Mouse (Mus musculus) midbrain, postnatal 0 days (tissue): ENCODE data around the gene 1700001L19Rik. TPM values are rescaled to one million over a fixed set of nuclear protein-coding genes. Genes with fewer than 3 reads are reported as not detected.
"Not testable (repeated sequence)": the region's sequence is repeated elsewhere in the genome, so short reads cannot be mapped to it uniquely, and the experiment has no call there.

ENCODE experiments used
- ATAC-seq: fragments of 200-750 bp; cut with Nextera tagmentation; 2 replicates; pipeline ENCODE4 v1.8.0; 2017; ENCODE audit warnings: moderate number of reproducible peaks, mild to moderate bottlenecking, moderate TSS enrichment, moderate library complexity; ENCODE audit not compliant: low FRiP score
- DNase-seq: peaks from one replicate; pipeline ENCODE4 v3.0.0-alpha.2; 2015; ENCODE audit warnings: low spot score
- H3K27ac ChIP-seq: fragments of 300-500 bp; sonication (generic); 2 replicates; pipeline ENCODE4 v1.5.1; 2014; ENCODE audit warnings: low read depth, mild to moderate bottlenecking, low read length, mixed read lengths
- H3K27me3 ChIP-seq: fragments of 300-500 bp; sonication (generic); 2 replicates; pipeline ENCODE4 v1.6.1; 2014; ENCODE audit warnings: low read length, control low read depth, mixed read lengths; ENCODE audit not compliant: insufficient read depth
- H3K36me3 ChIP-seq: fragments of 300-500 bp; sonication (generic); 2 replicates; pipeline ENCODE4 v1.6.1; 2014; ENCODE audit warnings: low read length, control low read depth, mixed read lengths; ENCODE audit not compliant: insufficient read depth
- H3K4me1 ChIP-seq: fragments of 300-500 bp; sonication (generic); 2 replicates; pipeline ENCODE4 v1.6.1; 2014; ENCODE audit warnings: mild to moderate bottlenecking, control low read depth, antibody characterized with exemption, low read length, mixed read lengths; ENCODE audit not compliant: insufficient read depth
- H3K4me2 ChIP-seq: fragments of 300-500 bp; sonication (generic); 2 replicates; pipeline ENCODE4 v1.6.1; 2014; ENCODE audit warnings: low read depth, mild to moderate bottlenecking, low read length, mixed read lengths; ENCODE audit not compliant: poor library complexity, severe bottlenecking
- H3K4me3 ChIP-seq: fragments of 300-500 bp; sonication (generic); 2 replicates; pipeline ENCODE4 v1.5.1; 2014; ENCODE audit warnings: low read depth, mild to moderate bottlenecking, low read length, moderate library complexity
- H3K9ac ChIP-seq: fragments of 300-500 bp; sonication (generic); replicated peaks from 2 replicates; pipeline ENCODE4 v1.6.1; 2014; ENCODE audit warnings: mild to moderate bottlenecking, low read length, moderate library complexity, mixed read lengths; ENCODE audit not compliant: poor library complexity, severe bottlenecking
- H3K9me3 ChIP-seq: fragments of 300-500 bp; sonication (generic); 2 replicates; pipeline ENCODE4 v1.6.1; 2016; ENCODE audit warnings: low read length, control low read depth
- CTCF ChIP-seq: IDR thresholded peaks from 2 replicates; pipeline ENCODE4 v1.5.1; 2016; ENCODE audit warnings: antibody characterized with exemption, mild to moderate bottlenecking
- whole genome bisulfite sequencing: fragments of 180-500 bp; shearing (Covaris S2); extraction: QIAGEN DNeasy Blood & Tissue Kit; methylation state at CpG from one replicate; pipeline ENCODE4 v1.1.7; 2014; 5-methylcytosine and 5-hydroxymethylcytosine counted together
- polyA plus RNA-seq: library from polyadenylated mRNA; unstranded; fragments of >200 nt; fragmentation: Nextera tagmentation; extraction: Ambion mirVana; gene quantifications from 2 replicates; pipeline ENCODE4 v1.2.1, GENCODE M21; 2015
- total RNA-seq: library from RNA; depleted of rRNA; stranded (reverse); fragments of >200 nt; gene quantifications from 2 replicates; pipeline ENCODE4 v1.2.3, GENCODE M21; 2014; rRNA removed

1700001L19Rik gene
- total RNA-seq (10.5 and 16.9 TPM in 2 replicates), polyA plus RNA-seq (27.6 and 29.6 TPM in 2 replicates)

DNA sequence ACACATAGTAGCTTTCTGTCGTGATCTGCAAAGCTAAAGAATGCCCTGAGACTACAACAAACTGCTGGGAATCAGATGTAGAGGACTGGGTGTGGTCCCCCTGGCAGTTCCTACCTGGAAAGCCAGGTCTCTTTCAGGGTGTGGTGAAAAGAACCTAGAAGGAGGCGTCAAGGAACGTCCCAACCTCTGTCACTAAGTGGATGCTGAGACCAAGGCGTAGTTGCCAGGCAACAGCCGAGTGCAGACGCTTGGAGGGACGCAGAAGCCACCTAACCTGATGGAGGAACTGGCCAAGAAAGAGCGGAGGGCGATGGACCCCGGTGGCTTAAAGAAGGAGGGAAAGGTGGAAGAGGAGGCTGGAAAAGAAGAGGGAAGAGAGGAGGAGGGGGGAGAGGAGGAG is at the start of gene 1700001L19Rik:
Gene 1700001L19Rik, plus strand, starts transcription at position 223 of the 400 bp plus-strand sequence.
- DNase-seq (peak; percentile 50), ATAC-seq (peak; percentile 42; the same call in 1 of the 2 replicates)
- Histone ChIP-seq H3K9ac (peak within 1 kb of the TSS; percentile 34; the same call in 1 of the 2 replicates), H3K4me2 (peak within 1 kb of the TSS; percentile 47), H3K4me1 (peaks cover 3% of the 10 kb centered on the region; the same call in 1 of the 2 replicates), H3K27ac (no peak within 1 kb of the TSS), H3K4me3 (peak within 1 kb of the TSS; percentile 29), H3K9me3 (no peaks in the 10 kb centered on the region), H3K36me3 (peaks cover 4% of the 10 kb centered on the region; the same call in 1 of the 2 replicates), H3K27me3 (no peaks in the 10 kb centered on the region)
- no peak for TF ChIP-seq CTCF
- 10% methylated on average over 9 of the region's 10 CpGs for WGBS

DNA sequence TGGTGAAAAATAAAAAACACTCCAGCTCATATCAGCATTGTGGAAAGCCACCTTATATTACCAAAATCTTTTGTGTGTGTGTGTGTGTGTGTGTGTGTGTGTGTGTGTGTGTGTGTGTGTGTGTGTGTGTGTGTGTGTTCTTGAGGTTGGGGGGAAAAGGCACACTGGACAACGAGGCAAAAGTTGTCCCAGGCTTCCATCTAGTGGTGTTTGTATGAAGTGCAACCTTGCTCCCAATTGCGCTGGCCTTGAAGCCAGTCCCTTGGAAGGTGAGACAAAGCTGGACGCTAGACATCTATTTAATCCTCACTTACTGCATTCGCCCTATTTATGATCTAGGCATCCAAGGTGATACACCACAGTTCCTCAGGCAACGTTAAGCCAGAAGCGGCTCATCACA is 43.8 kb upstream of the 1700001L19Rik start:
- H3K4me2 ChIP-seq, H3K4me1 ChIP-seq, H3K27ac ChIP-seq, H3K27me3 ChIP-seq, H3K9ac ChIP-seq, H3K9me3 ChIP-seq, H3K36me3 ChIP-seq, H3K4me3 ChIP-seq: not testable (repeated sequence)
- ATAC-seq (peak; percentile 81; the same call in 1 of the 2 replicates), DNase-seq (peak; percentile 67)
- TF ChIP-seq CTCF = peak; percentile 71
- WGBS = 22% methylated on average over 4 of the region's 6 CpGs

DNA sequence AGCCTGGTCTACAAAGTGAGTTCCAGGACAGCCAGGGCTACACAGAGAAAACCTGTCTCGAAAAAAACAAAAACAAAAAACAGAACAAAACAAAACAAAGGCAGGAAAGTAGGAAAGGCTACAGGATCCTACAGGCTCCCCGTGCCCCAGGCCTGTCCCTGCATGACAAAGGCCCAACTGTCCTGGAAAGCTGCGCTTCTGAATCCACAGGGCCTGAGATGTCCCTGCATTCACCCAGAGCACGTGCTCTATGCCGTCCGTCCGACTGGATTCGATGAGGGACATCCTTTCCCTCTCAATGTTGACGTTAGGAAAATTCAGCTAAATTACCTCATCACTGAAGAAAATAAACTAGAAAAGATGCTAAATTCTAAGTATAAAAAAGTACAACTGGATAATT is 29.1 kb upstream of the 1700001L19Rik start:
- H3K4me2 ChIP-seq = no peak overlapping the region
- H3K27ac ChIP-seq = no peak overlapping the region
- H3K4me3 ChIP-seq = no peak overlapping the region
- no peaks in the 10 kb centered on the region for H3K4me1 ChIP-seq
- TF ChIP-seq CTCF = no peak
- no peak for DNase-seq
- no peaks in the 10 kb centered on the region for H3K27me3 ChIP-seq
- peaks cover 60% of the 10 kb centered on the region for H3K36me3 ChIP-seq
- no peak for ATAC-seq
- no peaks in the 10 kb centered on the region for H3K9me3 ChIP-seq
- WGBS = 97% methylated on average over 9 of the region's 9 CpGs
- H3K9ac ChIP-seq = no peak overlapping the region

GRCm38 (mm10) chr13:68568548-68568947 is 28.7 kb upstream of the 1700001L19Rik start:
- ATAC-seq (no peak), DNase-seq (no peak)
- H3K4me3 ChIP-seq = no peak overlapping the region
- H3K9me3 ChIP-seq = no peaks in the 10 kb centered on the region
- TF ChIP-seq CTCF = no peak
- no peak overlapping the region for H3K9ac ChIP-seq
- WGBS = 94% methylated on average over 11 of the region's 11 CpGs
- H3K4me1 ChIP-seq = no peaks in the 10 kb centered on the region
- peaks cover 56% of the 10 kb centered on the region for H3K36me3 ChIP-seq
- no peak overlapping the region for H3K27ac ChIP-seq
- H3K27me3 ChIP-seq = no peaks in the 10 kb centered on the region
- no peak overlapping the region for H3K4me2 ChIP-seq

DNA sequence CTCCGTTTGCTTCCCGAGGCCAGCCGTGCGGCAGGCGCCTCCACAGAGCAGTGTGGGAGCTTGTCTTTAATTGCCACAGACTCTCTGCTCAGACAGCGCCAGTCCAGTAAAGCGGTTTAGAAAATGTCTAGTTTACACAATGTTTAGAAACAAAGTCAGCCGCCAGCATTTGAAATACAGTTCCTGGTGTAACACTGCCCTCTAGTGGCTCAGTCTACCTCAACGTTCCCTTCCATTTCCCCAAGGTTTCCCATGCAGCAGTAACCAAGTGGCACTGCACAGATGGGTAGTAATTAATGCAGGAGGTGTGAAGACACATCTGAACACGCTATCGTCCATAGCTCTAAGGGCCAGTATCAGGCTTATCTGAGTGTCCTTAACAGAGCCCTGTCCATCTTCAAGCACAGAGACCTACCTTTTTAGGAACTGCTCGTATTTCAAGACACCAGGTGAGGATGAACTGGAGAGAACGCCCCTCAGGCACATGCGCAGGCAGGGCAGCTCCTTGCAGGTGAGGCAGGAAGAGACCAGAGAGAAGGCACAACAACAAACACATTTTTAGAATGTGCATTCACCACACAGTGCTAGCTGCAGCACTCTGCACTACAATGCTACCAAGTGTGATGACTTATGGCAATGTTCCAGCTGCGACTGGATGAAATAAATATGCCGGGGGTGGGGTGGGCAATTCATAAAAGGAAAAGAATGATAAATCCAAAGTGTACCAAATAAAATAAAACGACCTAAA is 27.5 kb upstream of the 1700001L19Rik start:
- 64% methylated on average over 17 of the region's 17 CpGs for WGBS
- Histone ChIP-seq H3K9ac (no peak overlapping the region), H3K9me3 (no peaks in the 10 kb centered on the region), H3K4me1 (no peaks in the 10 kb centered on the region), H3K36me3 (peaks cover 46% of the 10 kb centered on the region), H3K4me3 (no peak overlapping the region), H3K27ac (no peak overlapping the region), H3K4me2 (no peak overlapping the region), H3K27me3 (no peaks in the 10 kb centered on the region)
- ATAC-seq = 0 out of 2 replicates have a peak, but pooled peaks have one; percentile 52
- TF ChIP-seq CTCF = peak; percentile 88
- DNase-seq = peak; percentile 81

DNA sequence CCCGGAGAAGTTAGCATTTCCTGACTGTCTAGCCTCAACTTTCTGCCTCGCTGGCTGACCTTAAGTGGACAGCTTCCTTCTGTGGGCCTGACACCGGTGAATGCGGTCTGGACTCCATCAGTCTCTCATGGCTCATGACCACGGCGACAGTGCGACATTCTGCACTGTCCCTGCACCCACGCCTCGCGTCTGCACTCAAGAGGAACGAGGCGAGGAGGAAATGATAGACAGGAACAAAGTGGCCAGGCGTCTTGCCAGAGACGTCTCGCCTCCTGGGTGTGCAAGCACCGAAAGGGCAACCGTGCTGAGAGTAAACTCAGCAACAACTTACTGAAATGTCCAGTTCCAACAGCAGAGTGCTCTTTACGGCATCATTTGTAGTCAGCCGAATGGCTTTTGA is 25.0 kb upstream of the 1700001L19Rik start:
- H3K9me3 ChIP-seq = no peaks in the 10 kb centered on the region
- H3K27ac ChIP-seq = no peak overlapping the region
- DNase-seq (no peak), ATAC-seq (no peak)
- no peak overlapping the region for H3K4me3 ChIP-seq
- no peaks in the 10 kb centered on the region for H3K4me1 ChIP-seq
- H3K4me2 ChIP-seq = no peak overlapping the region
- peaks cover 46% of the 10 kb centered on the region for H3K36me3 ChIP-seq
- WGBS = 92% methylated on average over 19 of the region's 19 CpGs
- H3K9ac ChIP-seq = no peak overlapping the region
- no peaks in the 10 kb centered on the region for H3K27me3 ChIP-seq
- no peak for TF ChIP-seq CTCF
